Mouse (Mus musculus): ENCODE measurements around the gene Cdh22.

Cdh22 gene

GRCm38 (mm10) chr2:165234613-165235291 is at the start of gene Cdh22:
Cdh22 (minus strand) TSS chr2:165234853.
- in situ Hi-C loops (cut with MboI, MseI): loop anchor here (10.0 kb wide), 2 partner anchors 160 to 1080 kb away; no protein-coding TSS in a partner anchor

DNA sequence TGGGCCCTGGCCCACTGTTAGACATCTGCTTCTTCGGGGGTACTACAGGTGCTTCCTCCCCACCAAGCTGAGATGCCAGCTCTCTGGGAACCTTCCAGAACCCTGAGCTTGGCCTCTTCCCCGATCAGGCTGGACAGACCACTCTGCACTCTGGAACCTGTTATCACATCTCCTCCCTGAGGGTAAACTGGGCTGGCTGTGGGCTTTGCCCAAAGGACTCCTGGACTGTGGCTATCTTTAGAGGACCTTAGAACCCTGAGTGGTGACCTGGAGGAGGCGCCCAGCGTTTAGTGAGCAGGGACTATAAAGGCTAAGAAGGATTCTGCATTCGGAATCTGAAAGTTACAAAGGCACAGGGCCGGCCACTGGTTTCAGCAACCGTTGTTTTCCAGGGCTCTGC is 49.7 kb upstream of the Cdh22 start:
- in situ Hi-C loops (cut with MboI, MseI): no loop called here

- in situ Hi-C loops (cut with MboI, MseI): no loop called here
These were observed 49.0 kb upstream of the Cdh22 start for GRCm38 (mm10) chr2:165283644-165284043.

DNA sequence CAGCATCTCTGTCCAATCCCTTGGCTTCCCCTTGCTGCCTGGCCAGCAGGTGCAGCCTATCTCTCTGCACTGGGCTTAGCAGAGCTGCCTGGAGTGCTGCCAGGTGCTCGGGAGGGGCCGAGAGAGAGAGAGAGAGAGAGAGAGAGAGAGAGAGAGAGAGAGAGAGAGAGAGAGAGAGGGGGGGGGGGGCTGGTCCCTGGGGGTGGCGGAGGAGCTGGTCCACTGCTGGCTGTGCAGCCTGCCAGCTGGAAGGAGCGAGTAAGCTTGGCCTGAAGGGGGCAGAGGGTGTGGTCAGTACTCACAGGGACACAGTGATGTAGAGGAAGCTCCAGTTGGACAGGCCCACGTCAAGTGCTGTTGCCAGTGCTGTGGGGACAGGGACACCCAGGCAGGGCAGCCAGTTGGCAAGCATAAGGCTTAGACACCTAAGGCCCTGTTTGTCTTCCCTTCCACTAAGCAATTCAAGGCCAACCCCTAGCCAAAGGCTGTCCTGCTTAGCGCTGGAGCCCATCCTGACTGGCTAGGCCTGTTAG is 47.2 kb upstream of the Cdh22 start:
- in situ Hi-C loops (cut with MboI, MseI): no loop called here

DNA sequence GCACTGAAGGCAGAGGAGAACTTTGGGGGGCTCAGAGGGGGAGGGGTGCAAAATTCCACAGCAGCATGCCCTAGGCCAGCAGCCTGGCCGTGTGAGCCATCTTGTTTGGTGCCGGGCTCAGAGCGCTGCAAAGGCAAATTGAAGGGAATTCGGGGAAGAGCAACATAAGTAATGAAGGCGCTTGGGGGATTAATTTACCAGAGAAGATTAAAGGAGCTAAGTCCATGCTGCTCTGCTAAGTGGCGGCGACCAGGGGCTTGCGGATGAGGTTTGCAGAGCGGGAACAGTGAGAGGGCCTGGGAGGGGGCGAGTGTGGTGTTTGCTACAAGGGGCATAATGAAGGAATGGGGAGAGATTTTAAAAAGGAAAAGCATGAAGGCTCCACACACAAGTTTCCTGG is 44.7 kb upstream of the Cdh22 start:
- in situ Hi-C loops (cut with MboI, MseI): loop anchor here in 1 of 2 experiments (10.0 kb wide), 2 partner anchors 65 to 205 kb away; no protein-coding TSS in a partner anchor

GRCm38 (mm10) chr2:165277188-165277740 is 42.6 kb upstream of the Cdh22 start:
- in situ Hi-C loops (cut with MboI, MseI): loop anchor here in 1 of 2 experiments (10.0 kb wide), 2 partner anchors 62 to 202 kb away; no protein-coding TSS in a partner anchor

GRCm38 (mm10) chr2:165275824-165276223 is 41.2 kb upstream of the Cdh22 start:
- in situ Hi-C loops (cut with MboI, MseI): loop anchor here in 1 of 2 experiments (10.0 kb wide), 2 partner anchors 61 to 201 kb away; no protein-coding TSS in a partner anchor

DNA sequence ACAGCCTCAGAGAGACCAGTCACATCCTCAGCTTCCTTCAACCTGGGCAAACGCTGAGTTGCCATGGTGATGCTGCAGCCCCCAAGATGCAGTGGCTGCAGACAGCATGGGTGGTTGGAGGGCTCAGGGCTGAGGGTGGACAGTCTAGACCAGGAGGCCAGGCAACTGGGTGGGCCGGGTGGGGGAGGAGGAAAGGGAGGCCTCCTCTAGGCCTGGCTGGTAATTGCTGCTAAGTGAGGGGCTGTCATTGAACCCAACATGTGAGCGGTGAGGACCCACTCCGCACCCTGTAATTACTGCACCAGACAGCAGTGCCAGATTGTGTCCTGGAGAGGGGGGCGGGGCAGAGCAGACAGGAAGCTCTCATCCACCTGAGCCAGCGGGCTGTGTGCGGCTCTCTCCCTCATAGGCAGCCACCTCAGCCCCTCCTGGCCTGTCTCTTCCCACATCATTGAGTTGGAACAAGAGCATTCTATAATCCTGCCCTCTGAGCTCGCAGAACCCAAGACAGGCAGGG is 40.5 kb upstream of the Cdh22 start:
- in situ Hi-C loops (cut with MboI, MseI): loop anchor here in 1 of 2 experiments (10.0 kb wide), 2 partner anchors 60 to 200 kb away; no protein-coding TSS in a partner anchor

DNA sequence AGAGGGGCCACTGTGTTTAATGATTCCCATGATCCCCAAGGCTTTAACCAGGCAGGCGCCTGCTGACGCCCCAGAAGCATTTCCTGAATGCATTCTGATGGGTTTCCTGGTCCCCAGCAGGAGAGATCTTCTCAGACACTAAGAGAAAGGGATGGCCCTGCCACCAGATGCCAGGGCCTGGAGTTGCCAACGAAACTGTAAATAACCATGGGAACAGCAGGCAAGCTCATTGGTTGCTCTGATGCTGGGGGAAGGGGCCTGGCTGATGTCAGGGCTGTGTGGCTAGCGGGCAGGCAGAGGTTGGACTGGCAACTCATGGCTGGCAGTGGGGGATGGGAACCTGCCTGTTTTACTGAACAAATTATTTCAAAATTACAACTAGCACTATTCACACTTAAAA is 38.9 kb upstream of the Cdh22 start:
- in situ Hi-C loops (cut with MboI, MseI): loop anchor here (5.0 to 10.0 kb wide), 3 partner anchors 59 to 199 kb away; no protein-coding TSS in a partner anchor

GRCm38 (mm10) chr2:165271326-165271725 is 36.7 kb upstream of the Cdh22 start:
- in situ Hi-C loops (cut with MboI, MseI): loop anchor here (5.0 to 10.0 kb wide), 3 partner anchors 57 to 197 kb away; no protein-coding TSS in a partner anchor

- in situ Hi-C loops (cut with MboI, MseI): loop anchor here (5.0 to 10.0 kb wide), 3 partner anchors 56 to 196 kb away; no protein-coding TSS in a partner anchor
These were observed 36.2 kb upstream of the Cdh22 start for GRCm38 (mm10) chr2:165270858-165271257.

GRCm38 (mm10) chr2:165266739-165267138 is 32.1 kb upstream of the Cdh22 start:
- in situ Hi-C loops (cut with MboI, MseI): no loop called here

- in situ Hi-C loops (cut with MboI, MseI): no loop called here
These were observed 29.2 kb upstream of the Cdh22 start for GRCm38 (mm10) chr2:165263861-165264260.

- in situ Hi-C loops (cut with MboI, MseI): no loop called here
These were observed 27.8 kb upstream of the Cdh22 start for GRCm38 (mm10) chr2:165262274-165262990.

DNA sequence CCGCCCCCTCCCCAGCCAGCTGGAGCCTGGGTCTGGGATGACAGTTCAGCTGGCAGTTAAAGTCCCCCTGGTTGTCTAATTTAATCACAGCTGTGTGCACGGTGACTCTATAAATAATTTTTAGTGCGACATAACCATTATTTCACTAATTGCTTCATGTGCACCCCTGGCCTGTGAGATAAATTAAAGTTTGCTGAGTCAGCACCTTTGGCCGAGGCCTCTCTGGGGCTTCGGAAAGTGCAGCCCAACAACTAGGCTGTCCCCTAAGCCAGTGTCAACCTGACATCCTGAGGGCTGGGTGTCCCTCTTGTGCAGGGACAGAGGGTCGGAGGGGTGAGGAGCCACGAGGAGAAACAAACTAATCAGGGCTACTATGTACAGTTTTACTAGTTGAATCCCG is 25.2 kb upstream of the Cdh22 start:
- in situ Hi-C loops (cut with MboI, MseI): no loop called here

GRCm38 (mm10) chr2:165258321-165258720 is 23.7 kb upstream of the Cdh22 start:
- in situ Hi-C loops (cut with MboI, MseI): no loop called here

GRCm38 (mm10) chr2:165257151-165257834 is 22.6 kb upstream of the Cdh22 start:
- in situ Hi-C loops (cut with MboI, MseI): no loop called here

DNA sequence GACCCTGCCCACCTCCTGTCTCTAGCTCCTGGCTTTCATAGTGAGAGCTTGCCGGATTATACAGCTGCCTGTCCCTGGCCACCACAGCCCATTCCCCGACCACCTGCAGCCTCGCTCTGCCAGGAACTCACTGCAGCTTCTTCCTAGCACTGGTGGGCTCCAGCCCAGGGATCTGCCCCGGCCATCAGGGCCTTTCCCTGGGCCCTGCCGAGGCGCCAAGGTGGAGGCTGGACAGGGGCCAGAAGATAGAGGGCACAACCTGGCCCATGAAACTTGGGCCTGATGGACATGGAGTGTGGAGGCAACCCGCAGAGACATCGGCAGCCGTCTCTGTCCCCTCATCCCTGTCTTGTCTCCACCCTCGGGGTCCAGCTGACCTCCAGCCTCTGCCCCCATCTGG is 21.6 kb upstream of the Cdh22 start:
- in situ Hi-C loops (cut with MboI, MseI): no loop called here

GRCm38 (mm10) chr2:165253867-165254266 is 19.2 kb upstream of the Cdh22 start:
- in situ Hi-C loops (cut with MboI, MseI): no loop called here

DNA sequence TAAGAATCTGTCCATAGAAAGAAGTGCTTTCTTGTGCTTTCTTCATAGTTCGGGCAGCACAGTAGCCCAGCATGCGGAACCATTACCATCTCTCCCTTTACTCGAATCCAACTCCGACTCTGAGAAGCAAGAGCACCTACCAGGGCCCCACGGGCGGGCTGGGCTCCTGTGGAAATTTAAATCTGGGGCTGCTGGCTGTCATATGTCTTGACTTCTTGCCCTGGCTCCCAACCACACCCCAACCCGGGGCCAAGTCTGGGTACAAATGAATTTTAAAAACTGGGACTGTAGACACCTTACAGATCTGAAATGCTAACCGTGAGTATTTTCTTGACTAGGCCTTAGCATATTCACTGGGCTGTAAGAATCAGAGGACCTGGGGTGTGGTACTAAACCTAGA is 18.6 kb upstream of the Cdh22 start:
- in situ Hi-C loops (cut with MboI, MseI): no loop called here

- in situ Hi-C loops (cut with MboI, MseI): no loop called here
These were observed 18.1 kb upstream of the Cdh22 start for GRCm38 (mm10) chr2:165252801-165253200.
